Mouse (Mus musculus): Measurements from ENCODE around the gene Sfn.
"Not testable (repeated sequence)": the region's sequence is repeated elsewhere in the genome, so short reads cannot be mapped to it uniquely, and the experiment has no call there.

The Sfn gene

DNA sequence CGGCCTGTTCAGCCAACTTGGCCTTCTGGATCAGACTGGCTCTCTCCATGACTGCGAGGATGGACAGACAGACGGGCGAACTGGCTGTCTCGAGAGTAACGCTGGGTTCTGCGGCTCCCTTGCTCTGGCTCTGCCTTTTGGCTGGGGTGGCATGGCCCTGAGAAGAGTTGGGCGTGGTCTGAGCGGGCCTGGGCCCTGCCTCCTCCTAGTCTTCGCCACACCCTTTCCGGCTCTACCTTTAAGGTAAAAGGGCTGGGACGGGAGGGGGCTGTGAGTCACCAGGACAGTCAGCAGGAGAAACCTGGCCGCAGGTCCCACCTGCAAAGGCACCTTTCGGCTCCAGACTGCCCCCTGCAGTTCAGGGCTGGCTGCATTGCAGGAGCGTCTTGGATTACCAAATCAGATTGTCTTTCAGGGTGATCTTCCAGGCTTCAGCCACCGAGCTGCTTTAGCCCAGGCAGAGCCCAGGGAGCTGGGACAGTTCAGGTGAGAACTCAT, at the start of gene Sfn:
Sfn (minus strand) TSS at position 448 of the 498 bp plus-strand sequence.
- no peak for DNase-seq (ENCODE audit: low read depth, low spot score)

DNA sequence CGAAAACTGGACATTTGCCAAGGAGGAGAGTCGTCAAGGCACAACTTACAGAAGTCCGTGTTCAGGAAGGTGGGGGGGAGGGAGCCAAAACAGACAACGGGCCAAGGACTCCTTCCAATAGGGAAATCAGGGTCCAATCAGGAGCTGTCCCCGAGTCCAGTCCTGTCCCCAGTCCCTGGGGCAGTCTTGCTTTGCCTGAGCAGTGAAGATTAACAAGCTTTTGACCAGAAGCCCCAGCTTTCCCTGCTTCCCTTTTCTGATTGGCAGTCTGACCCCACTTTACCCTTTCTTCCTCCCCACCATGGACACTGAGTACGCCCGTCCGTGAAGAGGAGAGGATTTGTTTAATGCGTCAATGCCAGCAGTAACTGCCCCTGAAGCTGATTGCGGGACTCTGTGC, 49.5 kb upstream of the Sfn start:
- DNase-seq (ENCODE audit: low read depth, low spot score) = no peak

DNA sequence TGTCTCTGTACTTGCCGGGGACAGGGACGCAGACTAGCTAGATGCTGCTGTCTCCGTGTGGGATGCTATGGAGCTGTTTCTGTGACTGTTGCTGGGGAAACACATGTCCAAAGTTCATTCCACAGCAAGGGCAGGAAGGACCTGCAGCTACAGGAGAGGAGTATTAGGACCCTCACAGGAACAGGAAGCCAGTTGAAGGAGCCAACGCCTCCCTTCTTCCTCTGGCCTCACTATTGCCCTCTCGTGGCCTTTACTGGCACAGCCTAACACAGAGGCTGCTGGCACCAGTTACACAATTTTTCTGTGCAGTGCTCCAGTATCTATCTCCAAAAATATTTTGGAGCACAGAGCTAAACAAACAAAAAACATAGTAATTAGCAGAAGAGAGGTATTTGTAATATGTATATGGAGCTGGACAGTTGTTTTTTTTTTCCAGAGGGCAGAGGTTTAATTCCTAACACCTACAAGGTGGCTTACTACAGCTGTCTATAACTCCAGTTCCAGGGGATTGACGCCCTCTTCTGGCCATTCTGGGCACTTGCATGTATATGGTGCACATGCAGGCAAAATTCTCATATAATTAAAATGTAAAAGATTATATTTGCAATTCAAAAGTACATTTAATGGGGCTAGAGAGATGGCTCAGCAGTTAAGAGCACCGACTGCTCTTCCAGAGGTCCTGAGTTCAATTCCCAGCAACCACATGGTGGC, 48.2 kb upstream of the Sfn start, which contains the start of gene Zdhhc18:
Zdhhc18 (minus strand) TSS at position 166 of the 711 bp plus-strand sequence.
- DNase-seq (ENCODE audit: low read depth, low spot score) = peak; percentile 75

DNA sequence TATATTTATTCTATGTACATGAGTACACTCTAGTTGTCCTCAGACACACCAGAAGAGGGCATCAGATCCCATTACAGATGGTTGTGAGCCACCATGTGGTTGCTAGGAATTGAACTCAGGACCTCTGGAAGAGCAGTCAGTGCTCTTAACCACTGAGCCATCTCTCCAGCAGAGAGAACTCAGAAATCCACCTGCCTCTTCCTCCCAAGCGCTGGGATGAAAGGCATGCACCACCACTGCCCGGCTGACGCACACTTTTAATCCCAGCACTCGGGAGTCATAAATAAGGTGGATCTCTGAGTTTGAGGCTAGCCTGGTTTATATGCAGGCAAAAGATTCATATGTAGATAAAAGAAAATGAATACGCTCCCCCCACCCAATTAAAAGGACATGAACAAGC, 47.5 kb upstream of the Sfn start:
- DNase-seq (ENCODE audit: low read depth, low spot score) = not testable (repeated sequence)

DNA sequence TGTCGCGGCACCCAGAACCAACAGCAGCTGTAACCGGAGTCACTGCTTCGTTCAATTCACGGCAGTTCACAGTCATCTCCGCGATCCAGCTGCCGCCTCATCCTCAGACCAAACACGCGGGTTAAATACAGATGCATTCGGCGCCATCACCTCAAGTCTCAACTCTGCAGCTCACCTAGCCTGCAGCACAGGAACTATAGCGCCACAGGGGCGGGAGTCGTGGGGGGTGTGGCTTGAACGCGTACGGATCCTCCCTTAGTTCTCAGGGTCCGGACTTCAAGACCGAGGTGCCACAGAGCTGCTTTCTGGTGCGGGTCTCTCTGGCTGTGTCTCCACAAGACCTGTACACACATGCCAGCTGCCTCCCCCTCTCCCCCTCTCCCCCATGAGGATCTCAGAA, 43.7 kb upstream of the Sfn start:
- DNase-seq (ENCODE audit: low read depth, low spot score) = no peak

DNA sequence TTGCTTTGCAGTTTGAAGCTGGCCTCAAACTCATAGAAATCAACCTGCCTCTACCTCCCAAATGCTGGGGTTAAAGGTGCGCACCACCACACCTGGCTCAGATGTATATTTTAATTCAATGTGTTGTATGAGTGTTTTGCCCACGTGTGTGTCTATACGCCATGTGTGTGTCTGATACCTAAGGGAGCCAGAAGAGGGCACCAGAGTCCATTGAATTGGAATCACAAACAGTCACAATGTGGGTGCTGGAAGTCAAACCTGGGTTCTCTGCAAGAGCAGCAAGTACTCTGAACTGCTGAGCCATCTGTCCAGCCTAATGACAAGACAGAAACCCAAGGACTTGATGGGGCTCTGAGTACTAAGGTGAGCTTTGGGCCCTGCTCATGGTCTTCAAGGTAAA, 43.2 kb upstream of the Sfn start:
- no peak for DNase-seq (ENCODE audit: low read depth, low spot score)

DNA sequence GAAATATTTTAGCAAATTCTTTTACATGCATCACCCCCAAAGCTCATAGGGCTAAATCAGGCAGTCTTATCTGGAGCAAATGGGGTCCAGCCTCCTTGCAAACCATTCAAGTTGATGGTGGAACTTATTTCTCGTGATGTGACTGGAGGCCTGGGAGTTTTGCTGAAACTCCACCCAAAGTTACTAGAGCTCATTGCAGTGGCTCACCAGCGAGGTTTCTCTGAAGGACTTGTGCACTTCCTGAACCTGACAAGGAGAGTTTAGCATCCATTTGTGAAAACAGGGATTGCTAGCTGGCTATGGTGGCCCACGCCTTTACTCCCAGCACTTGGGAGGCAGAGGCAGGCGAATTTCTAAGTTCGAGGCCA, 32.1 kb upstream of the Sfn start:
- no peak for DNase-seq (ENCODE audit: low read depth, low spot score)

DNA sequence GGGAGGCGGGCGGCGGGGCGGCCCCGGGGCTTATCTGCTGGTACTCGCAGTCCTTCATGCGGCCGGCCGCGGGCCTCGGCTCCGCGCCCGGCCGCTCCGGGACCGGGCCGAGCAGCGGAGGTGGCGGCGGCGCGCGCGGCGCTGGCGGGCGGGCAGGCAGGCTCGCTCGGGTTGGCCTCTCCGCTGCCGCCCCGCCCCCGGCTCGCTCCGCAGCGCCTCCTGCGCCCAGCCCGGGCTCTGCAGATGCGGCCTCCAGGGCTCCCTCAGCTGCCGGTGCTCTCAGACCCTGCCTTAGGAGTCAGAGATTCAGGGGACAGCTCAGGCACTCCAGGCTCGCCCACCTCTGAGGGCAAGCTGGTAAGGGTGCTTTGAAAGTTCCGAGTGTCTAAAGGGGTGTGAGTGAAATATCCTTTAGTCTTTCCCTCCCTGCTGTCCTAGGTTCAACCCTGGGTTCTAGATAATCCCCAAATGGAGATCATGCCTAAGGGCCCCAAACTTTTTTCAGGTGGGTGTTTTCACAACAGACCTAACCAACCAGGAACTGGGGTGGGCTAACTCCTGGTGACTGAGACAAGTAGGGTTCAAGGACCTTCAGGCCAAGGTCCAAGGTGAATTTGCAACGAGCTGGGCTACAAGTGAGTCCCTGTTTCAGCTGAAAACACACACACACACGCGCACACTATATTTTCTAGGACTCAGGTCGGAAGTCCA, 31.5 kb upstream of the Sfn start:
- DNase-seq (ENCODE audit: low read depth, low spot score) = peak; percentile 83

DNA sequence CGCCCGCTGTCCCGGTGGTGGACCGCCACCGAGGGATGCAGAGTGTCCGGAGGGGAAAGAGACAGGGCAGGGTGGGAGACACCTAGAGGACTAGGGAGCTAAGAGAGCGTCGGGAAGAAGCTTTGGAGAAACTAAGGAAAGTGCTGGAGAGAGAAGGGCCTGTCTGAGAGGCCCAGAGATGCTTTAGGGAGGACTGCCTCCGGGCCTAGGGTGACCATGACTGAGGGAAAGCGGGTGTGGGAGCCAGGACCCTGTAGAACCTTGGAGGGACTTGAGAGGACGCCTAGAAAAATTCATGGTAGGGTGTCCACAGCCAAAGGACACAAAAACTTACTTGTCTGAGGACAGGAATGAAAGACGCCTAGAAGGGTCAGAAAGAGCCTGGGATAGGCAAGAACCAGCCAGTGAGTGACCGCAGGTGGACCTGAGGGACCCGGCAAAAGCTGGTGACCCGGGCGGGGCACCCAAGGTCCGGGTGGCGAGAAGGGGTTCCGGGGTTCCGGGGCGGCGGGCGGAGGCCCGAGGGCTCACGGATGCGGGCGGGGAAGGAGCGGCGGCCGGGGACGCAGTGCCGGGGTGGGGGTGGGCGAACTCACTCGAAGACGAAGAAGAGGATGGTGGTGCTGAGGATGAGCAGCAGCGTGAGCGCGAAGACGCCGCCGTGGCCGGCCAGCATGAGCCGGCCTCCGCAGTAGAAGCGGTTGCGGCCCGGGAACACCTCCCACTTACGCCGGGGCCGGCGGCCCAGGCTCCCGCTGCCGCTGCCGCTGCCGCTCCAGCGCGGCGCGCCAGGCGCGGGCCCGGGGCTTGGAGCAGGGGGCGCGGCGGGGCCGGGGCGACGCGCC, 30.7 kb upstream of the Sfn start:
- DNase-seq (ENCODE audit: low read depth, low spot score) = peak; percentile 30

DNA sequence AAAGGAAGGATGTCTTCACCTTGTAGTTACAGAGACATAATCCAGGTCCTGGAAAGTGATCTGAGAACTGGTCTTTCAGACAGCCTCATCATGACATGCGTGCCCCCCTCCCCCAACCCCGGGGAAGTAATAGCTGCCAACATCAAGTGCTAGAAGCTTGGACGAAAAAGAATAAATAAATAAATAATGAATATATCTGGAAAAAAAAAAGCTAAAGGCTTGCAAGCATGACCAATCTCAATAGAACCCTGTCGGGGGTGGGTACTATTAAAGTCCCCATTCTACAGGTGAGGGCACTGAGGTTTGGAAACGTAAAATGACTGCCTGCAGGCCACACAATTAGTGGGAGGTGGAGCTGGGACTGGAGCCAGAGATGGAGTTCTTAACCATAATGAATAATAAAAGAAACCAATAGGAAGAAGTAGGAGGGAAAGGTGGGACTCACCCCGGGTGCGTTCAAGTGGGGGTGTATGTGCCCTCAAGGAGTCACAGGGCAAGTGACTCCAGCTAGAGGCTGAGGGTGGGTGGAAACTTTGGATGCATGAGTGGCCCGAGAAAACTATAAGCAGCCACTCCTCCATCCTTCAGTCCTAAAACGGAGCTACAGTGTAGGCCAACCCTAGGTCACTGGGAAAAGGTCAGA, 29.9 kb upstream of the Sfn start:
- DNase-seq (ENCODE audit: low read depth, low spot score) = no peak

DNA sequence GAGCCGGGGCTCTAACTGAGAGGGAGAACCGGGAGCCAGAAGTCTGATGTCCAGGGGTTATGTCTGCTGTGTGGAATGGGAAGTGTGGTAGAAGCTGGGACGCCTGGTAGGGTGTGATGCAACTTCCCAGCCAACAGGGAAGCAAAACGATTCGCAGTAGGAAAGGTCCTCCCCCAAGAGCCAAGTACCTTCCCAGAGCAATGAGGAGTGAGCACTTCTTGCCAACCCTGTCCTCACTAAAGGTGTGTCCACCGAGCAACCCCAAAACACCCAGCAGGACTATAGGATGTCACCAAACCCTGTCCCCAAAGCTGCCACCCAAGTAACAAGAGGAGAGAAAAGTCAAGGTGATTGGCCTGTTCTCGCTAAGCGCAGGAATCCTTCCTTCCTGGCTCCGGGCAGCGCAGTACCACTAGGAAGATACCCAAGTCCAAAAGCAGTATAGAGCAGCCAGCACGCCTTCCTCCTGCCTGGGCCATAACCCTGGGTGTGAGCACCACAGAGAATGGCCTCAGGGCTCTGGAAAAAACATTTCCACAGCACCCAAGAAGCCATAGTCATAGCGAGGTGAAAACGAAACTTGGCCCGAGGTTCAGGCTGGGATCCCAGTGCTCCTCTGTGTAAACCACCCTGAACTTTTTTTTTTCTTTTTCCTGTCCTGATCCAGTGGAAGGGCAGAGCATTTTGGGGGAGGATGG, 29.3 kb upstream of the Sfn start:
- DNase-seq (ENCODE audit: low read depth, low spot score) = no peak

DNA sequence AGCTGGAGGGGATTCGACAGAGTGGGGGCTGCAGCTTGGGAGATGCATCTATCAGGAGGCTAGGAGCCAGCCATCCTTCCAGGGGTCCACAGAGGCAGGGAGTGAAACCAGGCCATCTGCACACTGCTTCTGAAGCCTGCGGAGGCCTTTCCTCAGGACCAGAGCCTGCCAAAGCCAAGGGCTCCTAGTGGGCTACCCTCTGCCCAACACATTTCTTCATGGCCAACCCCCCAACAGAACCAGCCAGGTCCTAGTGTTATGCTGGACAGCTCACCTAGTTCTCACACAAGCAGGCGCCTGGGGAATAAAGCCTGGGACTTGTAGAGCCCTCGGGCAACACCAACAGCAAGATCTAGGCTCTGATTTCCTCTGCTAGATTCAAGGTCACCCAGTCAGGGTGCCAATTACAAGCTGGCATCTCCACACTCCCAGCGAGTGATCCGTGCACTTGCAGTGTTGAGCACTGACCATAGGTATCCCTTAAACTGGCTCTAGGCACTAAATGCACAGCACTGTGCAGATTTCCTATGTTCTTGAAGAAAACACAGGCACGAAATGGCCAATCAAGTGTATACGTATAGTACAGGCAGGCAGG, 28.5 kb upstream of the Sfn start:
- no peak for DNase-seq (ENCODE audit: low read depth, low spot score)

DNA sequence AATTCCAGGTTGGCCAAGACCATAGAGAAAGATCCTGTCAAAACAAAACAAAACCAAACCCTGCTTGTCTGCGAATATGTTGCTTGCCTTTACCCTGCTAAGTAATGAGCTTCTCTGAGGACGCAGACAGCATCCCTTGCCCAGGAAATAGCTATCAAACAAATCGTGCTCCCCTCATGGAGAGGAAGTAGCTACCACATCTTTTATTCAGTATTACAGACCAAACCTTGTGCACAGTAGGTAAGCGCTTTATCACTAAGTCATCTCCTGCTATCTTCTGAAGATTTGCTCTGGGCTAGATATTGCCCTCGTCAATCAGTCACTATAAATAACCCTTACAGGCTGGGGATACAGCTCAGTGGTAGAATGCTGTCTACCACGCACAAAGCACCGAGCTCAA, 27.2 kb upstream of the Sfn start:
- DNase-seq (ENCODE audit: low read depth, low spot score) = no peak

DNA sequence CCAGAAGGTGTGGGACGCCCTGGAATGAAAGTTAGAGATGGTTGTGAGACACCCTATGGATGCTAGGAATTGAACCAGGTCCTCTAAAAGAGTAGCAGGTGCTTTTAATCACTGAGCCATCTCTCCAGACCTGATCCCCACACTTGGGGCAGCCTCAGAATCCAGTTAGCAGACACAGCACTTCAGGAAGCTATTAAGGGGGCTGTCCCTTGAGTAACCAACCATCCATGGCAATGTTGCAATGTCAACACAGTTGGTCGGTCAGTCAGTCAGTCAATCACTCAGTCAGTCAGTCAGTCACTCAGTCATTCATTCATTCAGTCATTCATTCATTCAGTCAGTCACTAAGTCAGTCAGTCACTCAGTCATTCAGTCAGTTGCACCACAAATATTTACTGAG, 26.5 kb upstream of the Sfn start:
- no peak for DNase-seq (ENCODE audit: low read depth, low spot score)

DNA sequence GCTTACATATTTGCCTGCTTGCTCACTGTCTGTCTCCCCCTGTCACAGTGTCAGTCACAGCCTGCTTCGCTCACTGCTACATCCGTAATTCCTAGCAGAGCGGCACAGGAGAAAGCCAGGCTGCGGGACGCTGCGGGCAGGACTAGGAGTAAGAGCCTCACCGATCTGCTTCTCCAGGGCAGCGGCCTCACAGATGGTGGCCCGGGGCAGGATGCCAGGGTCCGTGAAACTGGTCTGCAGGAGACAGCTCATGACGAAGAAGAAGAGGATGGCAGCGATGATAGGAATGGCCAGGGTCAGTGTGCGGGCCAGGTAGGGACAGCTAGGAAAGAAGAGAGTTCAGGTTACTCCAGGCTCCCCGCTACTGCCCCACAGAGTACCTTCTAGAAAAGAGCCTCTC, 25.1 kb upstream of the Sfn start:
- no peak for DNase-seq (ENCODE audit: low read depth, low spot score)

DNA sequence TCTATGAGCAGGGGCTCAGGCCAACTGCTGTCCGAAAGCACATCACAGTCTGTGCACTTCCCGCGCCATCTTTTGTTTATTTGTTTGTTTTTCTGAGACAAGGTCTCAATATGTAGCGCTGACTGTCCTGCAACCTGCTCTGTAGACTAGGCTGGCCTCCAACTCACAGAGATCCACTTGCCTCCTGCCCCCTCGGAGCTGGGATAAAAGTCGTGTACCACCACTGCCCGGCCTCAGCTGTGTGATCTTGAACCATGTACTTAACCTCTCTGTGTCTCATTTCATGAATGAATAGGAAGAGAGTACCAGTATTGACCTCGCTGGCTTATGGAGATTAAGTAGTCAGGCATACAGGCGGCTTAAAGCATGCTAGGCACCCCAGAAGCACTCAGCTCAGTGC, 24.7 kb upstream of the Sfn start:
- DNase-seq (ENCODE audit: low read depth, low spot score) = no peak

DNA sequence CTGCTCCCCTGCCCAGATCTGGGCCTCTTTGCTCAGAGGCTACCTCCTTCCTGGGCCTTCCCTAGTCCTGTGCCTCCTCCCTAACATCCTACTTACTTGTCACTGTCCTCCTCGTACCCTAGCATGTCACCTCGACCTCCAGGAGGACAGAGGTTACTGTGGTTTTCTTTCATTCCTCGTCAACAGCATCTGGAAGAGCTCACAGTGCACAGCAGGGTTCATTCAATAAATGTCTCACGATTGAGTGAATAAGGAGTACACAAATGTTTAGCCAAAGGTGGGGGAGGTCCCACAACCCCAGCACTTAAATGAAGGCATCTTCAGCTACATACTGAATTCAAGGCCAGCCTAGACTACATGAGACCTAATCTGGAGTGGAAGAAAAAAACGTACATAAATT, 24.3 kb upstream of the Sfn start:
- DNase-seq (ENCODE audit: low read depth, low spot score) = no peak

DNA sequence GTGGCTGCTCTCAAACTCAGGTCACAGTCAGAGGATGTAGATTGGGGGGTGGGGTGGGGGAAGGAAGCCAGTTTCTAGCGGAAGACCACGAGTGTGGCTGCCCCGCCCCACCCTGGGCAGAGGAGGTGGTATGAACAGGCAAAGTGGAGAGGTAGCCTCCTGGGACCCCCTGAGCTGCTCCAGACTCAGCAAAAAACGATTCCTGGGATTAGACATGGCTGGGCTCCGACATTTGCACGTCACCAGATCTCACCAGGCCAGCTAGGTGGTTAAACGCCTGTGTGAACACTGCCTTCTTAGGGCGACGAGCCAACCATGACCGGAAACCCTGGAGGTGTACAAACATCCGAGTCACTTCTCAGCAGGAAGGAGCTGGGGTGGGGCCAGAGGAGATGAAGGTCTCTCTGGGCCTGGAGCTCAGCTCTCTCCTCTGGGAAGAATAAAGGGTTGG, 23.7 kb upstream of the Sfn start:
- DNase-seq (ENCODE audit: low read depth, low spot score) = no peak

DNA sequence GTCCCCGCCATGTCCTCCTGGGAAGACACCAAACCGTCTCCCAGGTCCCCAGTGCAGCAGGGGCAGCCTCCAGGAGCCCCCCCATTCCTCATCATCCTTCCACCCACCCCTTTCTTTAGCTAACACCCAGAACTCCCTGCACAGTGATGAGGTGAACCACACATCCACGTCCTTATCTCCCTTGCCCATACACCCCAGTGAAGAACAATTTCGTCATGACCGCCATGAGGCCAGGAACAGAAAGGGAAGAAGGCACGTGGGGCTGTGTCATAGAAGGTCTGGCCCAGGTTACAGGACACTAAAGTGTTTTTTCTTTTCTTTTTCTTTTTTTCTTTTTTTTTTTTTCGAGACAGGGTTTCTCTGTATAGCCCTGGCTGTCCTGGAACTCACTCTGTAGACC, 22.9 kb upstream of the Sfn start:
- DNase-seq (ENCODE audit: low read depth, low spot score) = no peak

DNA sequence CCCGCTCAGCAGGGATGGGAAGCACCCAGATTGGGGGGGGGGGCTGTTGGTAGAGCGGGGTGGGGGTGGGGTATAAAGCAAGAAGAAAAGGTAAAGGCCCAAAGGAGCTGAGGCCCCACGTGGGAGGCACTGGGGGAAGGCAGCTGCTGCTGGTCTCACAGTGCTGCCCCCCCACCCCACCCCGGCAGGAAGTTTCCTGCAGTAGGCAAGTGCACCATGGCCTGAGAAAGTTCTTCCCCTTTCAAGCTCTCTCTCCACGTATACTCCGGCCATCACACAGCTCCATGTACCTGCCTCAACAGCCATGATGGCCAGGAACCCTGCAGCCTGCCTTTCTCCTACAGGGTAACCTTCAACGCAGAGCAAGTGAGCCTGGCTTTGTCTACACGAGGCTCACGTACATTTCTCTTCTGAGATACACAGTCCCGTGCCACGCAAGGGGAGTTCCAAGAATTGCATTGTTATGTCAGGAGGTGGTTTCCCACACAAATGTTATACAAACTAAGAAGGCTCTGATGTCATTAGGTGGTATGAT, 20.3 kb upstream of the Sfn start:
- DNase-seq (ENCODE audit: low read depth, low spot score) = no peak

Data from mesoderm, embryonic 11.5 days (tissue).